Comparison of ENCODE assay signal across 9 mouse cellular contexts in genomic region chr6:86209133-86210016, GRCm38 (mm10). TPM values are rescaled to one million over a fixed set of nuclear protein-coding genes. Genes with fewer than 3 reads are reported as not detected.
DNase-seq lines count a peak whose midpoint lies in the region; ATAC-seq and TF ChIP-seq lines count a peak whose summit lies in the region.
"Had no signal": no experiment of that assay in that cellular context is flagged by ENCODE, and none has a peak within 500 bp of the region (broad histone marks: within the 10 kb centered on the region; RNA-seq: fewer than 3 reads in every experiment).

No protein-coding gene starts in this region.

- H3K27ac ChIP-seq in left cerebral cortex, adult 2 months, result peak overlapping the region; percentile 77
- H3K27ac ChIP-seq in embryonic facial prominence, embryonic 13.5 days, result peak overlapping the region; percentile 39; the same call in 1 of the 2 replicates
- H3K27ac ChIP-seq in midbrain, embryonic 15.5 days, result no peak overlapping the region
- H3K27ac ChIP-seq: liver, embryonic 14.5 days had no signal

- no peak overlapping the region for H3K9ac ChIP-seq in embryonic facial prominence, embryonic 13.5 days
- no peak overlapping the region for H3K9ac ChIP-seq in midbrain, embryonic 15.5 days
- H3K9ac ChIP-seq: liver, embryonic 14.5 days had no signal

- peak overlapping the region; percentile 52 for H3K4me2 ChIP-seq in embryonic facial prominence, embryonic 13.5 days
- H3K4me2 ChIP-seq in midbrain, embryonic 15.5 days, result peak overlapping the region; percentile 23

- intact Hi-C loops in left cerebral cortex, adult 2 months (cut with DNase I), result no loop called here
- intact Hi-C loops in left cerebral cortex, postnatal 14 days (cut with DNase I), result no loop called here

- H3K9me3 ChIP-seq in embryonic facial prominence, embryonic 13.5 days, result no peaks in the 10 kb centered on the region
- H3K9me3 ChIP-seq in midbrain, embryonic 15.5 days, result no peaks in the 10 kb centered on the region

- H3K4me1 ChIP-seq in embryonic facial prominence, embryonic 13.5 days, result peaks cover 24% of the 10 kb centered on the region
- peaks cover 8% of the 10 kb centered on the region; the same call in 1 of the 2 replicates for H3K4me1 ChIP-seq in midbrain, embryonic 15.5 days

- no peaks in the 10 kb centered on the region for H3K36me3 ChIP-seq in embryonic facial prominence, embryonic 13.5 days
- H3K36me3 ChIP-seq in midbrain, embryonic 15.5 days (replicated peaks), result no peaks in the 10 kb centered on the region

- no peak for DNase-seq in left cerebral cortex, adult 2 months (ENCODE audit: extremely low spot score in 1 of 2, low spot score in 2 of 2)
- DNase-seq in left cerebral cortex, postnatal 14 days (ENCODE audit: low spot score in 2 of 2), result no peak
- peak; percentile 27 for DNase-seq in forelimb bud, embryonic 11.5 days (ENCODE audit: low read depth, low spot score)
- DNase-seq in ovary, postnatal 36 days (ENCODE audit: low spot score), result no peak
- DNase-seq: heart, adult 18-20 months had no signal

- peak overlapping the region; percentile 28; the same call in 1 of the 2 replicates for H3K4me3 ChIP-seq in left cerebral cortex, adult 2 months
- peak overlapping the region; percentile 11 for H3K4me3 ChIP-seq in embryonic facial prominence, embryonic 13.5 days
- H3K4me3 ChIP-seq in midbrain, embryonic 15.5 days, result 0 out of 2 replicates have a peak overlapping the region, but pooled peaks have one; percentile 6

- ATAC-seq in embryonic facial prominence, embryonic 13.5 days (ENCODE audit: insufficient number of reproducible peaks, insufficient read depth, low FRiP score, low TSS enrichment, low read depth), result no peak
- ATAC-seq in midbrain, embryonic 15.5 days (replicated peaks), result 0 out of 2 replicates have a peak, but pooled peaks have one; percentile 48
- ATAC-seq in megakaryocyte, adult 5-6 weeks (ENCODE audit: poor library complexity, severe bottlenecking), result no peak

- no peaks in the 10 kb centered on the region for H3K27me3 ChIP-seq in embryonic facial prominence, embryonic 13.5 days
- no peaks in the 10 kb centered on the region for H3K27me3 ChIP-seq in midbrain, embryonic 15.5 days (replicated peaks)

- WGBS in embryonic facial prominence, embryonic 13.5 days, result 18% methylated on average over 17 of the region's 17 CpGs
- WGBS in midbrain, embryonic 15.5 days, result 19% methylated on average over 17 of the region's 17 CpGs

- no peak for TF ChIP-seq CTCF in left cerebral cortex, adult 2 months (IDR thresholded peaks at IDR 0.05)

RNA-seq across cellular contexts. Expression of gene Tgfa, which starts 14.4 kb away (rescaled TPM):
- total RNA-seq in left cerebral cortex, adult 2 months (2021), result 10 to 100 TPM; 11.7 to 13.1 TPM
- total RNA-seq in left cerebral cortex, postnatal 14 days (2021), result 10 to 100 TPM; 16.3 to 18.5 TPM
- 3.6 and 5.8 TPM in 2 replicates for polyA plus RNA-seq in embryonic facial prominence, embryonic 13.5 days (2015; fragmentation: Nextera tagmentation; extraction: Ambion mirVana)
- 11.2 and 13.2 TPM in 2 replicates for polyA plus RNA-seq in midbrain, embryonic 15.5 days (2015; fragmentation: Nextera tagmentation; extraction: Ambion mirVana)
- total RNA-seq in megakaryocyte, adult 5-6 weeks (2015), result not detected in 2 replicates
- not detected in 2 replicates for total RNA-seq in megakaryocyte, adult 5-6 weeks (2017)

Comparison
In these comparisons a context has a peak if more than half of its experiments do, and no peak if none do; other contexts are left out.
1. RNA of gene Tgfa, which starts 14.4 kb away (total RNA-seq): 16.3 to 18.5 TPM in left cerebral cortex, postnatal 14 days and 11.7 to 13.1 TPM in left cerebral cortex, adult 2 months; not detected in megakaryocyte, adult 5-6 weeks; every median in the first group is over 10 times any median in the second.
2. Peak in every context shown above with its lines, with median percentiles within 50 percentile points of each other: H3K4me3 ChIP-seq.